Comparison of ENCODE assay signal across 8 mouse cellular contexts in genomic region chr5:139930927-139931351, GRCm38 (mm10). TPM values are rescaled to one million over a fixed set of nuclear protein-coding genes. Genes with fewer than 3 reads are reported as not detected.
DNase-seq lines count a peak whose midpoint lies in the region; ATAC-seq lines count a peak whose summit lies in the region.

No protein-coding gene starts in this region.

- peaks cover 39% of the 10 kb centered on the region for H3K4me1 ChIP-seq in forebrain, embryonic 10.5 days
- peaks cover 21% of the 10 kb centered on the region for H3K4me1 ChIP-seq in forebrain, embryonic 16.5 days (replicated peaks; ENCODE audit: control insufficient read depth, insufficient read depth, low read length)
- H3K4me1 ChIP-seq in liver, embryonic 15.5 days (replicated peaks) = no peaks in the 10 kb centered on the region

- 1% methylated on average over 12 of the region's 12 CpGs for WGBS in forebrain, embryonic 10.5 days
- 0% methylated on average over 12 of the region's 12 CpGs for WGBS in forebrain, embryonic 16.5 days
- under 1% methylated on average over 12 of the region's 12 CpGs for WGBS in liver, embryonic 15.5 days (ENCODE audit: insufficient replicate concordance)

- no peaks in the 10 kb centered on the region for H3K9me3 ChIP-seq in forebrain, embryonic 10.5 days
- no peaks in the 10 kb centered on the region for H3K9me3 ChIP-seq in forebrain, embryonic 16.5 days (ENCODE audit: control insufficient read depth, low read length)
- H3K9me3 ChIP-seq in liver, embryonic 15.5 days (replicated peaks) = no peaks in the 10 kb centered on the region

- peaks cover 30% of the 10 kb centered on the region for H3K27me3 ChIP-seq in forebrain, embryonic 10.5 days (ENCODE audit: poor library complexity, severe bottlenecking)
- no peaks in the 10 kb centered on the region for H3K27me3 ChIP-seq in forebrain, embryonic 16.5 days (replicated peaks; ENCODE audit: control insufficient read depth, insufficient read depth, low read length)
- H3K27me3 ChIP-seq in liver, embryonic 15.5 days = peaks cover 56% of the 10 kb centered on the region

- H3K27ac ChIP-seq in forebrain, embryonic 10.5 days = peak overlapping the region; percentile 67
- no peak overlapping the region for H3K27ac ChIP-seq in forebrain, embryonic 16.5 days (ENCODE audit: low read length)
- H3K27ac ChIP-seq in liver, embryonic 15.5 days (replicated peaks) = no peak overlapping the region

- H3K9ac ChIP-seq in forebrain, embryonic 16.5 days (replicated peaks; ENCODE audit: low read depth, low read length) = no peak overlapping the region
- no peak overlapping the region for H3K9ac ChIP-seq in liver, embryonic 15.5 days

- H3K4me3 ChIP-seq in forebrain, embryonic 10.5 days = peak overlapping the region; percentile 29
- no peak overlapping the region for H3K4me3 ChIP-seq in forebrain, embryonic 16.5 days (replicated peaks; ENCODE audit: low read length)
- no peak overlapping the region for H3K4me3 ChIP-seq in liver, embryonic 15.5 days (replicated peaks)

- no peak for ATAC-seq in forebrain, embryonic 16.5 days
- no peak for ATAC-seq in liver, embryonic 15.5 days (ENCODE audit: insufficient read depth)
- ATAC-seq in megakaryocyte progenitor cell, adult 5-6 weeks (replicated peaks; ENCODE audit: poor library complexity) = no peak

- no peak overlapping the region for H3K4me2 ChIP-seq in forebrain, embryonic 16.5 days (ENCODE audit: low read length)
- H3K4me2 ChIP-seq in liver, embryonic 15.5 days = peak overlapping the region; percentile 23

- no peaks in the 10 kb centered on the region for H3K36me3 ChIP-seq in forebrain, embryonic 10.5 days (replicated peaks)
- H3K36me3 ChIP-seq in forebrain, embryonic 16.5 days (ENCODE audit: control insufficient read depth, insufficient read depth) = no peaks in the 10 kb centered on the region
- H3K36me3 ChIP-seq in liver, embryonic 15.5 days (replicated peaks) = no peaks in the 10 kb centered on the region

- peak; percentile 44 for DNase-seq in forebrain, embryonic 10.5 days (ENCODE audit: extremely low spot score, low spot score)
- peak; percentile 56 to 59 for DNase-seq in adrenal gland, postnatal 36 days
- DNase-seq in induced T-regulatory cell, adult 2 months (ENCODE audit: low read depth) = peak; percentile 76
- peak; percentile 54 to 70 for DNase-seq in thymus, postnatal 36 days
- no peak for DNase-seq in left cerebral cortex, adult 8-10 months (ENCODE audit: low spot score in 2 of 2)

RNA-seq across cellular contexts. Expression of gene Elfn1, which starts 23.2 kb away (rescaled TPM):
- 0.07 and 0.32 TPM in 2 replicates for polyA plus RNA-seq in forebrain, embryonic 10.5 days (2016; fragmentation: Nextera tagmentation; extraction: Ambion mirVana)
- polyA plus RNA-seq in forebrain, embryonic 16.5 days (2015; fragmentation: Nextera tagmentation; extraction: Ambion mirVana) = 2.4 and 3.2 TPM in 2 replicates
- 10 to 100 TPM in 1 of 2 experiments, under 1 TPM in 1; 0.46 to 20.1 TPM for total RNA-seq in adrenal gland, postnatal 36 days (2021)
- 0.02 TPM in 2 replicates for polyA plus RNA-seq in liver, embryonic 15.5 days (2015; fragmentation: Nextera tagmentation; extraction: Ambion mirVana)
- total RNA-seq in megakaryocyte progenitor cell, adult 5-6 weeks (2015) = 0.02 TPM in 1 of 2 replicates, not detected in the other
- not detected in 2 replicates for total RNA-seq in megakaryocyte progenitor cell, adult 5-6 weeks (2017)
- 10 to 100 TPM; 30.3 to 34.3 (median 30.7) TPM for total RNA-seq in left cerebral cortex, adult 8-10 months (2022)

Comparison
In these comparisons a context has a peak if more than half of its experiments do, and no peak if none do; other contexts are left out.
1. DNase-seq: peak in forebrain, embryonic 10.5 days (single experiment), adrenal gland, postnatal 36 days (2 of 2), induced T-regulatory cell, adult 2 months (single experiment) and thymus, postnatal 36 days (2 of 2); none in left cerebral cortex, adult 8-10 months (0 of 2).